Mouse (Mus musculus) myocyte (in vitro differentiated cells): Measurements from ENCODE around the gene Rasgef1c.

Source experiments
- CEBPB ChIP-seq: IDR thresholded peaks from 2 replicates; pipeline ENCODE4 v1.6.1; 2011; ENCODE audit warnings: mild to moderate bottlenecking, moderate library complexity; ENCODE audit not compliant: poor library complexity, insufficient read depth, severe bottlenecking
- E2F4 ChIP-seq: IDR thresholded peaks from one replicate; pipeline ENCODE4 v1.6.1; 2011; ENCODE audit warnings: mild to moderate bottlenecking, control low read depth, moderate library complexity; ENCODE audit not compliant: insufficient read depth
- MAX ChIP-seq: IDR thresholded peaks from one replicate; pipeline ENCODE4 v1.6.1; 2011; ENCODE audit warnings: low read depth, mild to moderate bottlenecking, control low read depth
- MYOD1 ChIP-seq, 3 experiments: IDR thresholded peaks; one replicate each; pipeline ENCODE4 v1.6.1; 2011; ENCODE audit warnings: control low read depth in 2 of 3, low read depth in 2 of 3, mild to moderate bottlenecking in 2 of 3, moderate library complexity in 1 of 3; ENCODE audit not compliant: insufficient read length in 2 of 3, control insufficient read depth in 1 of 3
- MYOG ChIP-seq, 3 experiments: IDR thresholded peaks; one replicate each; pipeline ENCODE4 v1.6.1; 2011; ENCODE audit warnings: control low read depth in 2 of 3, low read depth in 2 of 3, mild to moderate bottlenecking in 2 of 3; ENCODE audit not compliant: insufficient read length in 2 of 3, control insufficient read depth in 1 of 3, insufficient read depth in 1 of 3
- POLR2A ChIP-seq: IDR thresholded peaks from one replicate; pipeline ENCODE4 v1.6.1; 2011; ENCODE audit warnings: low read depth, mild to moderate bottlenecking, control low read depth, moderate library complexity; ENCODE audit not compliant: insufficient read length
- POLR2AphosphoS2 ChIP-seq: IDR thresholded peaks from one replicate; pipeline ENCODE4 v1.6.1; 2011; ENCODE audit warnings: low read depth, control low read depth; ENCODE audit not compliant: insufficient read length
- REST ChIP-seq: IDR thresholded peaks from one replicate; pipeline ENCODE4 v1.6.1; 2011; ENCODE audit warnings: mild to moderate bottlenecking, control low read depth, moderate library complexity; ENCODE audit not compliant: insufficient read depth, insufficient read length
- SRF ChIP-seq: IDR thresholded peaks from one replicate; pipeline ENCODE4 v1.6.1; 2011; ENCODE audit warnings: low read depth; ENCODE audit not compliant: control insufficient read depth, insufficient read length
- TCF12 ChIP-seq: IDR thresholded peaks from one replicate; pipeline ENCODE4 v1.6.1; 2011; ENCODE audit warnings: mild to moderate bottlenecking, control low read depth; ENCODE audit not compliant: poor library complexity, insufficient read depth, severe bottlenecking
- TCF3 ChIP-seq: IDR thresholded peaks from one replicate; pipeline ENCODE4 v1.6.1; 2011; ENCODE audit warnings: low read depth, control low read depth; ENCODE audit not compliant: insufficient read length
- USF1 ChIP-seq: IDR thresholded peaks from one replicate; pipeline ENCODE4 v1.6.1; 2011; ENCODE audit warnings: low read depth, mild to moderate bottlenecking, control low read depth, moderate library complexity

GRCm38 (mm10) chr11:49931037-49931625 lies 29.5 kb downstream of the Rasgef1c start:
- TF ChIP-seq E2F4 (no peak), POLR2AphosphoS2 (no peak), POLR2A (no peak), MYOD1 (IDR thresholded peaks at IDR 0.05; ENCODE audit: control insufficient read depth in 1 of 3, insufficient read length in 2 of 3, low read depth in 2 of 3) (no peak), MYOG (IDR thresholded peaks at IDR 0.05; ENCODE audit: control insufficient read depth in 1 of 3, insufficient read depth in 1 of 3, insufficient read length in 2 of 3, low read depth in 2 of 3) (no peak), CEBPB (no peak), TCF3 (no peak), TCF12 (no peak), REST (no peak), MAX (no peak), SRF (no peak), USF1 (no peak)
